Mouse (Mus musculus): ENCODE measurements around the gene Mfrp. TPM values are rescaled to one million over a fixed set of nuclear protein-coding genes. Genes with fewer than 3 reads are reported as not detected.

The Mfrp gene
- polyA plus RNA-seq, 1 experiment from 2014 or later: 0.14 TPM

Other genes starting within 250 kb of the Mfrp start
- 0.18 TPM in 1 of 2 replicates, not detected in the other for gene Thy1, start 58.3 kb upstream of the Mfrp start, polyA plus RNA-seq (2014; fragmentation: Nextera tagmentation; extraction: Ambion mirVana)
- gene Usp2, start 34.7 kb upstream of the Mfrp start, polyA plus RNA-seq (2014; fragmentation: Nextera tagmentation; extraction: Ambion mirVana): 4.4 and 7.7 TPM in 2 replicates
- gene C1qtnf5, start 5.5 kb downstream of the Mfrp start, polyA plus RNA-seq (2014; fragmentation: Nextera tagmentation; extraction: Ambion mirVana): 0.13 and 0.26 TPM in 2 replicates
- gene Gm49380, start 11.8 kb downstream of the Mfrp start, polyA plus RNA-seq (2014; fragmentation: Nextera tagmentation; extraction: Ambion mirVana): not detected in 2 replicates
- gene Rnf26, start 11.8 kb downstream of the Mfrp start, polyA plus RNA-seq (2014; fragmentation: Nextera tagmentation; extraction: Ambion mirVana): 61.1 and 62.3 TPM in 2 replicates
- 12.0 and 13.0 TPM in 2 replicates for gene Mcam, start 32.7 kb downstream of the Mfrp start, polyA plus RNA-seq (2014; fragmentation: Nextera tagmentation; extraction: Ambion mirVana)
- 12.0 and 12.7 TPM in 2 replicates for gene Cbl, start 132.3 kb downstream of the Mfrp start, polyA plus RNA-seq (2014; fragmentation: Nextera tagmentation; extraction: Ambion mirVana)
- gene Ccdc153, start 138.9 kb downstream of the Mfrp start, polyA plus RNA-seq (2014; fragmentation: Nextera tagmentation; extraction: Ambion mirVana): not detected in 2 replicates
- gene Pdzd3, start 149.7 kb downstream of the Mfrp start, polyA plus RNA-seq (2014; fragmentation: Nextera tagmentation; extraction: Ambion mirVana): 0.10 TPM in 1 of 2 replicates, not detected in the other
- 4.3 and 4.9 TPM in 2 replicates for gene Nlrx1, start 166.9 kb downstream of the Mfrp start, polyA plus RNA-seq (2014; fragmentation: Nextera tagmentation; extraction: Ambion mirVana)
- 11.6 and 13.8 TPM in 2 replicates for gene Abcg4, start 186.9 kb downstream of the Mfrp start, polyA plus RNA-seq (2014; fragmentation: Nextera tagmentation; extraction: Ambion mirVana)
- gene Hinfp, start 203.9 kb downstream of the Mfrp start, polyA plus RNA-seq (2014; fragmentation: Nextera tagmentation; extraction: Ambion mirVana): 19.3 and 20.2 TPM in 2 replicates
- 8.9 and 9.3 TPM in 2 replicates for gene C2cd2l, start 218.6 kb downstream of the Mfrp start, polyA plus RNA-seq (2014; fragmentation: Nextera tagmentation; extraction: Ambion mirVana)
- gene Dpagt1, start 224.3 kb downstream of the Mfrp start, polyA plus RNA-seq (2014; fragmentation: Nextera tagmentation; extraction: Ambion mirVana): 39.5 and 41.9 TPM in 2 replicates
- gene H2afx, start 233.0 kb downstream of the Mfrp start, polyA plus RNA-seq (2014; fragmentation: Nextera tagmentation; extraction: Ambion mirVana): 250 TPM in 2 replicates
- gene Hmbs, start 242.5 kb downstream of the Mfrp start, polyA plus RNA-seq (2014; fragmentation: Nextera tagmentation; extraction: Ambion mirVana): 879 and 949 TPM in 2 replicates